Mouse (Mus musculus): ENCODE measurements around the gene Gm3298.
"Not testable (repeated sequence)": the region's sequence is repeated elsewhere in the genome, so short reads cannot be mapped to it uniquely, and the experiment has no call there.

Gm3298 gene

DNA sequence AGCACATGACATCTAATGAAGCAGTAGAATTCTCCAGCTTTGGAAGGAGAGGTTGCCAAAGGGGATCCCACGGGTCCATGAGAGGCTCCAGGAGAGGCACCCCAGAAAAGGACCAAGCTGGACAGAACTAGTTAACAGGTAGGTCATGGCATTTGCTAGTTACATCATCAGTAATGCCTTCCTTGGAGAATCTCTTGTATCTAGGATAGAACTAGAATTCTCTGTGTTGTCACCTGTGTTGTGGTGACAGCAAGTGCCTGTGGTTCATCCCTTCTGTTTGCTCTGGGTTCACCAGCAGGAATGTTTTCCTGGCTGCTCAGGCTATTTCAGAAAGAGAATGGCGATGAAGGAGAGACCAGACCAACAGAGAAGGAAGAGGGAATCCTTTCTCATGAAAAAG lies at the start of gene Gm3298:
Gene Gm3298, plus strand, starts transcription at position 301 of the 400 bp plus-strand sequence.
- not testable (repeated sequence) for DNase-seq

DNA sequence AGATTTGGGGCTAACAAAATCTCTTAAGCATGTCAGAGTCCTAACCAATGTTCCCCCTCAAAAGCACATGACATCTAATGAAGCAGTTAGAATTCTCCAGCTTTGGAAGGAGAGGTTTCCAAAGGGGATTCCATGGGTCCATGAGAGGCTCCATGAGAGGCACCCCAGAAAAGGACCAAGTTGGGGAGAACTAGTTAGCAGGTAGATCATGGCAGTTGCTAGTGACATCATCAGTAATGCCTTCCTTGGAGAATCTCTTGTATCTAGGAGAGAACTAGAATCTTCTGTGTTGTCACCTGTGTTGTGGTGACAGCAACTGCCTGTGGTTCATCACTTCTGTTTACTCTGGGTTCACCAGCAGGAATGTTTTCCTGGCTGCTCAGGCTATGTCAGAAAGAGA lies 32.1 kb upstream of the Gm3298 start, which contains the start of gene Gm8297:
Gene Gm8297, plus strand, starts transcription at position 301 of the 400 bp plus-strand sequence.
- not testable (repeated sequence) for DNase-seq

DNA sequence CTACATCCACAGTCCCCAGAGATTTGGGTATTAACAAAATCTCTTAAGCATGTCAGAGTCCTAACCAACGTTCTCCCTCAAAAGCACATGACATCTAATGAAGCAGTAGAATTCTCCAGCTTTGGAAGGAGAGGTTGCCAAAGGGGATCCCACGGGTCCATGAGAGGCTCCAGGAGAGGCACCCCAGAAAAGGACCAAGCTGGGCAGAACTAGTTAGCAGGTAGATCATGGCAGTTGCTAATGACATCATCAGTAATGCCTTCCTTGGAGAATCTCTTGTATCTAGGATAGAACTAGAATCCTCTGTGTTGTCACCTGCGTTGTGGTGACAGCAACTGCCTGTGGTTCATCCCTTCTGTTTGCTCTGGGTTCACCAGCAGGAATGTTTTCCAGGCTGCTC lies 34.6 kb downstream of the Gm3298 start, which contains the start of gene 4930555G01Rik:
Gene 4930555G01Rik, plus strand, starts transcription at position 301 of the 400 bp plus-strand sequence.
- not testable (repeated sequence) for DNase-seq
